Mouse (Mus musculus): ENCODE data around the gene Sco2.
A peak's percentile ranks its signal among the peaks of the same experiment; 100 is the strongest.

Sco2 gene

DNA sequence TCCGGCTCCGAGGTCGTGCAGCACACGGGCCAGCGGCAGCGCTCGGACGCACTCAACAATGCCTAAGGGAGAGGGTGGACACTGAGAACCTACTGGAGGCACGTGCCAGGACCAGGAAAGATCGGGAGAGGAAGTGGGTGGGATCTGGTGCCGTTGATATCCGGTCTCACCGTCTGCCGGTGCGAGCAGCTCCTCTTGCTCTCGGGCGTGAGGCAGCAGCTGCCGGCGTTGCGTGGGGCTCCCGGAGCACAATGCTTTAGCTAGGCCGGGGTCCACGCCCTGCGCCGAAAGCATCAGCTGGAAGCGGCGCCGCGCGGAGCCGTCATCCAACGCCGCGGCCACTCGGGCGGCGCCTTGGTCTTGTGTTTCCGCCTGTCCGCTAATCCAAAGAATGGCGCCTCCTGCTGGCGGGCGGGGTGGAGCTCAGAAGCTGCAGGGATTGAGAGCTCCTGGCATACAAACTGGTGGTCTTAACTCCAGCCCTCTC, at the start of gene Sco2:
TSS of gene Sco2 (minus strand) at position 85 of the 487 bp plus-strand sequence.
- peak; percentile 73 for DNase-seq (ENCODE audit: low read depth, low spot score)

DNA sequence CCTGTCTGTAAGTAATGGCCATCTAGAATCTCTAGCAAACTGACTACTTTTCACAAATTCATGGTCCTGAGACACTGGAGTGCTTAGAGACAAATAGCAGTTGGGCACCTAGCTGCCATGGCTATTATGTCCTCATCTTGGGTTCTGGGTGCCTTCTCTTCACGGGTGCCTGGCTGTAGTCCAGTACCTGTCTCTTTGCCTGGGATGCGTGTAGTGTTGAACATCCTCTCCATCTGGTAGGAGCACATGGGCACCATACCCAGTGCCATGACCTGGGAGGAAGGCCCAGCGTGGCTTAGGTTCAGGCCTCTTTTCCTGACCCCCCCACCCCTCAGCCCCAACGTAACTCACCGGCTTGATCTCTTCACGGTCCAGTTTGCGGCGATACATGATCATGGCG, 48.3 kb upstream of the Sco2 start:
- DNase-seq (ENCODE audit: low read depth, low spot score): no peak

DNA sequence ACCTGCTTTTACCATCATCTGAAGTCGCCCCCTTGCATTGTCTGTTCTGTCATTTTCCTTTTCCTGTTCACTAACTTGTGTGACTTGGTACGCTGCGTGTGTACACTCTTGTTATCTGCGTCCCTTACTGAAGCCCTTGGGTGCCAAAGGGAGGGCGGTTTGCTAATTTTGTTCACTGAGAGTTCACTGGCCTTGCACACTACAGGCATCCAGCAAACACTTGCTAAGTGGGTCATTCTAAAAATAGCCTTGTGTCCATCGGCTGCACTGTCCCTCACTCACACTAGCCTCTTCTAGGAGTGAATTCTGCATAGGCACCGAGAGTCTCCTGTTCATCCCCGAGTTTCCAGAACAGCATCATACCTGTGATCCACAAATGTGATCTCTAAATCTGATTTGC, 41.6 kb upstream of the Sco2 start:
- no peak for DNase-seq (ENCODE audit: low read depth, low spot score)

DNA sequence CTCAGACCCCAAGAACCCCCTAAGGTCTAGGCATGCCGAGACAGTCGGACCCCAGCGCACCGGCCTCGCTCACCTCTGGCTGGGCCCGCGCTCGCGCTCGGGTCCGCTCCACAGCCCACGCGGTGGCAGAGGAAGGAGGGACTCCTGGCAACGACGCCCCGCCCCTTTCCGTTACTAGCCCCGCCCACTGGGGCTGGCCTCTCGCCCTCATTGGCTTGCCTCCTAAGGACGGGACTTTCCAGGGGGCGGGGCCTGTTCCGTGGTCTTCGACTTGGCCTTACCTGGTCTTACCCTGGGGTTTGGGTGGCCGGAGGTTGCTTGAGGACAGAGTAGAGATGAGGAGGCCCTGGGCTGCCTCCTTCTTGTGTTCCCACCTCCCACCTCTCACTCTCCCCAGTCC, 36.5 kb upstream of the Sco2 start, which contains the start of gene Syce3:
TSS of gene Syce3 (minus strand) at position 386 of the 400 bp plus-strand sequence.
- DNase-seq (ENCODE audit: low read depth, low spot score): no peak

DNA sequence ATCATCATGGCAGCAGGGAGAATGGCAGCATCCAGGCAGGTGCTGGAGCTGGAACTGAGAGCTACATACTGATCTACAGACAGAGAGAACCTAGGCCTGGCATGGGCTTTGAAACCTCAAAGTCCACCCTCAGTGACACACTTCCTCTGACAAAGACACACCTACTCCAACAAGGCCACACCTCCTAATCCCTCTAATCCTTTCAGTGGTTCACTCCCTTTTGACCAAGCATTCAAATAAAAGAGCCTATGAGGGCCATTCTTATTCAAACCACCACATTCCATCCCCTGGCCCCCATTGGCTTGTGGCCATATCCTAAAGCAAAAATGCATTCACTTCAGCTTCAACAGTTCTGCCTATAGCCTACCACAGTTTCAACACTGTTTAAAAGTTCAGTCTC, 33.0 kb upstream of the Sco2 start:
- DNase-seq (ENCODE audit: low read depth, low spot score): no peak

DNA sequence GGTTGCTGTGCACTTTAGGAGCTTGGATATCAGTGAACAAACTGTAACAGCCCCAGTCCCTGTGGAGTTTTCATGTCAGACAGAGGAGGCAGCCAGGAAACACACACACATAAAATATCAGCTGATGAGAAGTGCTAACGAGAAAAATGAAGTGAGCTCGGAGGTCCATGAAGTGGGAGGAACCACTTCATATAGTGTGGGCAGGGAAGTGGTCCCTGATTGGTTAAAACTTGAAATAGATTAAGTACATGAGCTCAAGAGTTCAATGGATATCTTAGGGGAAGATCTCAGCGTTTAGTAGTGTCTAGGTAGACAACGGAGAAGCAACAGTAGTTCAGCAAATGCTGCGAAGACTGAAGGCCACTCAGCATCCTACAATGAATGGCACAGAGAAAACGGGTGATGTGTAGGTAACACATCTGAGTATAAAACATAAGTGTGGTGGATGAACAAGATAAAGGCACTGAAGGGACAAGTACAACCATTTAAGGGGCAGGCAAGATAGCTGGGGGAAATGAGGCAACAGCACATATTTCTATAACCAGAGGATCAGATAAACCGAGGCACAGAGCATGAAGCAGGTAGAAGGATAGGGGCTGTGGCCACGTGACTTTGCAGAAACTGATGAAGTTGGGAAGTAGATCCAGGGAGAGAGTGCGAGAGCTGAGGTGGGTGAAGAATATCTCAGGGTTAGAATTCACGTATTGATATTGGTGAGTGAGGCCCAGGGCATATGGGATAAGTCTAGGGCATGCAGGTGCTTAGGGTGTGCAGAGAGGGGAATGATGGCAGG, 31.4 kb upstream of the Sco2 start:
- DNase-seq (ENCODE audit: low read depth, low spot score): no peak

DNA sequence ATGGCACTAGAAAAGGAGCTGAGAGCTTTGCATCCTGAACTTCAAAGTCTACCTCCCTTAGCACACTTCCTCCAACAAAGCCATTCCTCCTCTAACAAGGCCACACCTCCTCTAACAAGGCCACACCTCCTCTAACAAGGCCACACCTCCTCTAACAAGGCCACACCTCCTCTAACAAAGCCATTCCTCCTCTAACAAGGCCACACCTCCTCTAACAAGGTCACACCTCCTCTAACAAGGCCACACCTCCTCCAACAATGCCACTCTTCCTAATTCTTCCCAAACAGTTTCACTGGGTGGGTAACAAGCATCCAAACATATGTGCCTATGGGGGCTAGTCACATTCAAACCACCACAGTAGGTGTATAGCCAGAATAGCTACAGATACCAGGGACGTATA, 28.8 kb upstream of the Sco2 start:
- DNase-seq (ENCODE audit: low read depth, low spot score): no peak

DNA sequence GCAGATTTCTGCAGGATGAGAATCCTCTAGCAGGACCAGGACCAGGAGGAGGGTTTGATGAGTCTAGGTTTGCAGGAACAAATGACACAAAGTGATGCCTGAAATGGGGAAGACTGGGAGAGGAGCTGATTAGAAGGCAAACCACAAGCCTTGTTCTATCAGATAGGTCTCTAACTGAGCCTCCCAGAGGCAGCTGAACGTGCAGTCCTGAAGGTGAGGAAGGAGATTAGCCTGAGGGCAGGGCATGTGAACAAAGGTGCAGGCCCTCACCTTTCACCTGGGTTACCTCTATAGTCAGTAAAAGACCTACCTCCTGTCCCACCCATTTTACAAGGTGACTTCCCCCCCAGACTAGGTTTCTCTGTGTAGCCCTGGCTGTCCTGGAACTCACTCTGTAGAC, 26.1 kb upstream of the Sco2 start:
- no peak for DNase-seq (ENCODE audit: low read depth, low spot score)

DNA sequence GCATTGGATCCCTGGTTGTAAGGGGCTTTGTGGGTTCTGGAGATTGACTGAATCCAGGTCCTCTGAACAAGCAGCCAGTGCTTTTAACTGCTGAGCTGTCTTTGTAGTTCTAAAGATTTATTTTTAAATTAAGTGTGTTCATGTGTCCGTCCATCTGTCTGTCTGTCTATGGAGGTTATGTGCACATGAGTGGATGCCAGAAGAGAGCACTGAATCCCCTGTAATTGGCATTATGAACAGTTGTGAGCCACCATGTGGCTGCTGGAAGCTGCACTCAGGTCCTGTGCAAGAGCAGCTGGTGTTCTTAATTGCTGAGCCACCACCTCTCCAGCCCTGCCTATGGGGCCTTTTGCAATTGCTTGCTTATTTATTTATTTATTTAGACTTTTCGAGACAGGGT, 24.5 kb upstream of the Sco2 start:
- DNase-seq (ENCODE audit: low read depth, low spot score): no peak

DNA sequence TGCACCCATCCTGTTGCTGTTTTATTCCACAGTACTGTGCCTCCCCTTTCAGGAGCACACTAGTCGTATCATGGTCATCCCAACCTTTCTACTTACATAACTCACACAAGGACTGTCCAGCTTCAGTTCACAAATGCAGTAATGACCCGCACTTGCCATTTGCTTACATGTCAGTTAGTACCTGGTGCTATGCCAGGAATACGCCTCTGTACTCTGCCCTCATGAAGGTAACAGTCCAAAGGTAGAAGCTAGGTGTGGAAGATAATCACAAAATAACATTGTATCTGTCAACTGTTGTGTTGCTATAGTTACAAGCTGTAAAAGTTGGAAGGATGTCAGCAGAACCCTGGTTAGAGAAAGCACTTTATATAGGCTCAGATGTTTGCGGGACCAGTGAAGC, 23.2 kb upstream of the Sco2 start:
- no peak for DNase-seq (ENCODE audit: low read depth, low spot score)

DNA sequence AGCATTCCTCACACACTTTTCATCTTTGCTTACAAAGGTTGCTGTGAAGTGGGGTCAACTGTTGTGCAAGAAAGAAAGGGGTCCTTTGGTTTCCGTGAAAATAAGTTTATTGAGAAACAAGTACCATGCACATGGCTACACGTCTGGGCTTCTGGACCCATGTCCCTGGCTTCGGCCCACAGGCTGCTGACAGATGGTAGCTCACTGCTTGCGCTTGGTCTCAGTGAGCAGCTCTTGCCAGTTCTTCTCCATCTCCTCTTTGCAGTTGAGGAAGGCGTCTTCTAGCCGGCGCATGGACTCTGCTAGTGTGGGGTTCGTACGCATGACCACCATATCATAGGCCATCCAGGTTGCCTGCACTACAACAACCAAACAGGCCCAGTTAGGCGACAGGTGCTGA, 16.4 kb upstream of the Sco2 start:
- no peak for DNase-seq (ENCODE audit: low read depth, low spot score)

DNA sequence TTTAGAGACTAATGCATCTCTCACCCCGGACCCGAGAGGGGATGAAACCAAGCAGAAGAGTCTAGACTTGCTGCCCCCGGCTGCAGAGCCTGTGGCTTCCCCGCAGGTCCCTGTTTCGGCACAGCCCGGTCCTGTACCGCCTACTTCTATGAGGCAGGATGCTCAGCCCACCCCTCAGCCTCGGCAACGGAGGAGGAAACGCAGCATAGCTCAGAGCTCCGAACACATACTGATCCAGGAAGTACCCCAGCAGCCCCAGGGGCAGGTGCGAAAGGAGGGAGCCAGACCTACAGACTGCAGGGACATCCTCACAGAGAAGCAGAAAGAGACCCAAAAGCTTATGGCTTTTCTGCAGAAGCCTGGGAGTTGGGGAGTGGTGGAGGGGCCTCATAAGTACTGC, 13.5 kb upstream of the Sco2 start:
- no peak for DNase-seq (ENCODE audit: low read depth, low spot score)

DNA sequence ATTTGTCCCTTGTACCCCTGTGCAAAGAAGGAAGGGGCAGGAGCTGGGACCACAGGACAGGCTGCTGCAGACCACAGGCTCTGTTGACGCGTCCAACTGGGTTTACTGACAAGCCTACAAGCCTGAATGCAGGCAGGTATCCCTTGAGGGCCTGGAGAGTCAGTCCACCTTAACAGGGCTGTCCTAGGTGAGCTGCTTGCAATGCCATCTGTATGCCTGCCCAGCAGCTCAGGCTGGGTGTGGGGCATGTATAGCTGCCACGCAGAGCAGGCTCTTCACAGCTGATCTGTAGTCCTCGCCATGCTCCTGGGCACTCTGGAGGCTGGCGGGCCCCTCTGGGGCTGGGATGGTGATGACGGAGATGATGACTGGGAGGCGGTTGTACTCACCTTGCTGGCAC, 11.0 kb upstream of the Sco2 start, which contains the start of gene Klhdc7b:
TSS of gene Klhdc7b (plus strand) at position 301 of the 400 bp plus-strand sequence.
- no peak for DNase-seq (ENCODE audit: low read depth, low spot score)

DNA sequence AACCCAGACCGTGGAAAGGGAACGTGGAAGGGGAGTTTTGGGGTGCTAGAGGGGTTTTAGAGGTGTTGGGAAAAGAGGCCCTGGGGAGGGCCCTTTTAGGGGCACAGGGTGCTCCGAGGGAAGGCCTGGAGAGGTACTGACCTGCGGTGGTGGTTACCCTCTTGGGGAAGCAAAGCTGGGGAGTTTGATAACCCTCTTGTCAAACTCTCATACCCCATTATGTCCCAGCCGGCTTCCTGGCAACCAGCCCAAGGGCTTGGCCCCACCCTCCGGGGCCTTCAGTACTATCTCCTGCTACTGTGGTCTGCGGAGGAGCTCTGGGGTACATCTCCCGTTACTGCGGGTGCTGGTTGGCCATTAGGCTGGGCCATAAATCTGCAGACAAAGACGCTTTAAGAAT, 5.8 kb upstream of the Sco2 start:
- no peak for DNase-seq (ENCODE audit: low read depth, low spot score)

DNA sequence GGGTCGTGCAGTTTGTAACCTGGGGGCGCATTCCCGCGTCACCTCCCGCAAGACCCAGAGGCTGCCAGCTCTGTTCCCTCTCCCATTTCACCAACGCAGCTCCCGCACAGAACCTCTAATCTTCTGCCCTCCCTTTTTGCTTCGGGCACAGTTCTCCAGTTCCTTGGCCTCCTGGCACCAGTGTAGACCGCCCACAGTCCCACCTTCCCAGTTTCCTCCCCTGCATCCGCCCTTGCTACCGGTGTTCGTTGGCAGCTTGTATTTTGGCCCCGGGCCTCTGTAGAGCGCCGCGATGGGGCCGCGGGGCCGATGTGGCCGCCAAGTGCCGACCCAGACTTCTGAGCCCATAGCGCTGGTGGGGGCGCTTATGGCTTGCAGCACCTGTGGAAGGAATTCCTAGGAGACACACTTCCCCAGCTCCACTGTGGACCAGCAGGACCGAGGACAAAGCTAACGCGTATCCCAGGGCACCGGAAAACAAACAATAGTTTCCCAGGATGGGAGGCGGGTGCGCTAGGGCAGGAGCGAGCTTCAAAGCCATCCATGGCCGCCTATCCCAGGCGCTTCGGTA, 5.3 kb upstream of the Sco2 start, which contains the start of gene Odf3b:
TSS of gene Odf3b (minus strand) at position 452 of the 571 bp plus-strand sequence.
- DNase-seq (ENCODE audit: low read depth, low spot score): no peak

DNA sequence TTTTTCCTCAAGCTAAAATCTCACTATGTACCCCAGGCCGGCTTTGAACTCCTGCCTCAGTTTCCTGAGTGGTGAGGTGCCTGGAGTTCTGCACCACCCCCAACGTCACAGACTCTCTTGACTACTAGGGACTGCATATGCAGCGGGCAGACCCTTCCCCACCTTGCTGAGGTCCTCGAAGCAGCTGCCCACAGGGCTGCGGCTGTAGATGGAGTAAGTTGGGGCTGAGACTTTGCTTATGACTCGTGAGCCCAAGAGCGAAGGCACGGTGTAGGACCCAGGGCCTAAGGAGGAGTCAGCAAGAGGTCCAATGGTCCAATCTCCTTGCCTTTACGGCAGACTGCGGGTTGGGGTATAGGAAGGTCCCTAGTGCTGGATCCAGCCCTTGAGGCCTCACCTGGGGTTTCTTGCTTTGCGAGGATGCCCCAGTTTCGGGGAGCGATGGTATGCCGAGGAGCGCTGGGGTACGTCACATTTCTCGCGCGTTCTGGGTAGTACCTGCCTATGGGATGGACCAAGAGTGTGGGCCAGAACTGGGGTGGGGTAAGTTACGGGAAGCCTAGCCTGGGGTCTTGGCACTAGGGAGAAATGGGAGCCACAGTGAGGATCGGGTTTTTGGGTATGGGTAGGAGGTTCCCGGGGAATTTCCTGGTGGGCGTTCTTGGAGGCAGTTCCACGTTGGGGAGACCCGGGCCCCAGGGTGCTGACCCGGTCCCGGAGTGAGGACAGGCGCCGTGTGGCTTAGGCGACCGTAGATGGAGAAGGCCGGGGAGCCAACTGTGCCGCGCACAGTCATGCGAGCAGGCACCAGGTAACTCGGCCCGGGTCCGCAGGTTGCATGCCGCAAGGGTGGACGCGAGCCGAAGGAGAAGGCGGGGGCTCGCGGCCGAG, 4.5 kb upstream of the Sco2 start:
- DNase-seq (ENCODE audit: low read depth, low spot score): no peak

DNA sequence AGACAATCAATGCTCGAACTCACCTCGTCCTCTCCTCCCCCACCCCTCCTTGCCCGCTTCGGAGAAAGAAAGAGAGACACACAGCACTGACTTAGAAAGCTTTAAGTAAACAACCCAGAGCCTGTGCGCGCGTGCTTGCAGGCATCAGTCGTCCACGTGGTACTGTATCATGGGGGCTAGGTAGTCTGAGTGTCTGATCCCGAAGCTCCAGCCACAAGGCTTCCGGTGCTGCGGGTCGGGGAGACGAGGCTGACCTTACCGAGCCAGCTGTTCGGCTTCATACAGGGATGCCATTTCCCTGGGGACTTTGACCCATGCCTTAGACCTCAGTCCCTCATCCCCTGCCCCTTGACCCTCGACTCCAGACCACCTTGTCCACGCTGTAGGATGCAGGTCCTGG, 3.7 kb upstream of the Sco2 start:
- no peak for DNase-seq (ENCODE audit: low read depth, low spot score)

DNA sequence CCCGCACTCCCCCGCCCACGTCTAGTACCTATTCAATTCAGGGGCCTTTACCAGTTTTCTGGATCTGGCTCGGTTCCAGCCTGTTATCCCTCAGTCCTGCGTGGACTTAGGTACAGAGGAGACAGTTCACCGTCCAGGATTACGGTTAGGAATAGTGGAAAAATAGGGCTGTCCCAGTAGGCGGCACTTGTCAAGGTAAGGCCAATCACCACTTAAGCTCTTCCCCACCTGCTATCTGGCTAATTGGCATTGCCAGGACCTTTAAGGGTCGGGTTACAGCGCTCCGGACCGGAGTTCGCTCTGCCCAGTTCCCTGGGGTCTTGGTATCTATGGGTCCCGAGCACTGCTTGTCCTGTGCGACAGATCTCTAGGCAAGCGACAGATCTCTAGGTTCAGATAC, 3.3 kb upstream of the Sco2 start, which contains the start of gene Tymp:
TSS of gene Tymp (minus strand) at position 83 of the 400 bp plus-strand sequence.
- no peak for DNase-seq (ENCODE audit: low read depth, low spot score)

DNA sequence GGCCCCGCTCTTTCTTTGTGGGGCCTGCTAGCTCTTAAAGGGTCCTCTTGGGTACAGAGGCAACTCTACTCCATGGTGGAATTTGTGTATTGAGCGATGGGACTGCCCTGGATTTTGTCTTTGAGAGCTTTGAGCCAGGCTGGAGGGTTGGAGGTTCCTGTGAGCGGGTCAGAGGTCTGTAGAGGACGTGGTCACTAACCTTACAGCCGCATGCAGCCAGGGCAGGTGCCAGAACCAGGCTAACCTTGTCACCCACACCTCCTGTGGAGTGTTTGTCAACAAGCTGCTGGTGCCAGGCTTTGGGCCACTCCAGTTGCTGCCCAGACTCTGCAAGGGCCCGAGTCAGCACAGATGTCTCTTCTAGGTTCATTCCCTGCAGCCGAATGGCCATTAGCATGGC, 2.4 kb upstream of the Sco2 start:
- no peak for DNase-seq (ENCODE audit: low read depth, low spot score)

DNA sequence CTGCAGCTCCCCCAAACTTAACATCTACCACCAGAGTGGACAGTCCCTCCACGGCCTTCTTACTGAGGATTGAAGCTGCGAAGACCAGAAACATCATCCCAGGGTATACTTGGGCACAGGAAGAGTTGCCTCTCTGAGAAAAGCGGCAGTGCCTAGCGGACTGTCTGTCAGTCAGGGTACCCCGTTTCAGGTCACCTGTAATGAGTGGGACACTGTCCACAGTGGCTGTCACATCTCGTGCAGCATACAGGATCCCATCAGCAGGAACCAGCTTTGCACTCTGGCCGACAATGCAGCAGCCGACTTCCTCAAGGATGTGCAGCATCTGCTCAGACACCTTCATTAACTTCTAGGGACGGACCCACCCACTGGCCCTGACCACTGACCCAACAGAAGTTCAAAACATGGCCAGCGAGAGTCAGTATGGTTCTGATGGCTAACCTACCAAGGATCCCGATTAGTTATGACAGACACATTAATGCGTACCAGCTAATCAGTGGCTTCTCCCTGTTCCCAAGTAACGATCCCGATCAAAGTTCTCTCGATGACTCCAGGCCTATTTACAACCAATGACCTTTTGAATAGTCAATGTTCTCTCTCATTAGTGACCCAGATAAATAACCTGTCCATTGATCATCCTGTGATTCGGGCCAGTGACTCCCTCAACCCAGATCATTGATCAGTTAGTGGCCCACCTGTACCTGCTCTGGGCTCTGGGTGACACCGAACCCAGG, 1.3 kb upstream of the Sco2 start:
- no peak for DNase-seq (ENCODE audit: low read depth, low spot score)

DNA sequence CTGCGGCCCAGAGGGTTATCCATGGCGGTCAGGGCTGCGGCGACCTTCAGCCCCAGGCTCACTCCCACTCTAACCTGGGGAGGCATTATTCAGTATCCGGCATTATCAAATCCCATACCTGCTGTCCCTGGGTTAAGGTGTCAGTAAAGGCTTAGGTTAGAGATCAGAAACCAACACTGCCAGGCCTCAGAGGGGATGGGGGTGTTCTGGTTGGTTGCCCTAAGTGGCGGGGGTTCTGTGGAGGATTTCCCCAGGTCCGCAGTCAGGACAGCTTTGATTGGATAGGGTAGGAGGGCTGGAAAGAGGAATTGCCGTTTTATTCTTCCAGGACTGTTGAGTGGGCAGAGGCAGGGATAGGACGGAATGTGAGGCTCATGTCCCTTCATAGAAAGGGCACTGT, 694 bp upstream of the Sco2 start:
- no peak for DNase-seq (ENCODE audit: low read depth, low spot score)

Data from brain, embryonic 18.5 days (tissue).